Mouse (Mus musculus): Measurements from ENCODE around the gene Oasl1. TPM values are rescaled to one million over a fixed set of nuclear protein-coding genes. Genes with fewer than 3 reads are reported as not detected.
"Not testable (repeated sequence)": the region's sequence is repeated elsewhere in the genome, so short reads cannot be mapped to it uniquely, and the experiment has no call there.

Oasl1 gene
- total RNA-seq, 4 experiments from 2014 or later: 0.35 to 0.68 TPM; not detected in 2

GRCm38 (mm10) chr5:114926153-114926684 is 3.2 kb downstream of the Oasl1 start:
- DNase-seq (ENCODE audit: low spot score in 2 of 2): no peak

DNA sequence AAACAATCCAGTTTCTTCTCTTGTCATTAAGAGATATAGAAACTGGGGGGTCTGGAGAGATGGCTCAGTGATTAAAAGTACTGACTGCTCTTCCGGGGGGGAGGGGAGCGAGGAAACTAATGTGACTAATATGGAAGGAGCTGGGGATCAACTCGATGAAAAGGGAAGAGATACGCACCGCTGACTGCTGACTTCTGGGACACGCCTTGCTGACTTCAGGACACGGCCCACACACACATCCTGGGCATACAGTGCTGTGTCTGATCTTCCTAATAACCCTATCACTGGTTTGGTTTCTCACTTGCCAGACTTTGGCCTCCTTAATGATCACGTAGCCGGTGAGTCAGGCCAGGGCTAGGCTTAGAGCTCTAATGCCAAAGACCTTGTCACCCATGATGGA is 3.7 kb downstream of the Oasl1 start:
- DNase-seq (ENCODE audit: low spot score in 2 of 2): no peak

DNA sequence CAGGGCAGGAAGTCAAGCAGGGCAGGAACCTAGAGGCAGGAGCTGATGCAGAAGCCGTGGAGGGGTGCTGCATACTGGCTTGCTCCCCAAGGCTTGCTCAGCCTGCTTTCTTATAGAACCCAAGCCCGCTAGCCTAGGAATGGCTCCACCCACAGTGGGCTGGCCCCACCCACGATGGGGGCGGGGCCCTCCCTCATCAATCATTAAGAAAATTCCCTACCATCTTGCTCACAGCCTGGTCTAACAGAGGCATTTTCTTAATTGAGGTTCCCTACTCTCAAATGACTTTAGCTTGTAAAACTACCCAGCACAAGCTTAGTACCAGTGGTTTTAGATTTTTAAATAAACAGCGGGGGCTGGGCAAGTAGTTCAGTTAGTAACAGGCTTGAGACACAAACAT is 8.6 kb downstream of the Oasl1 start:
- DNase-seq (ENCODE audit: low spot score in 2 of 2): no peak

DNA sequence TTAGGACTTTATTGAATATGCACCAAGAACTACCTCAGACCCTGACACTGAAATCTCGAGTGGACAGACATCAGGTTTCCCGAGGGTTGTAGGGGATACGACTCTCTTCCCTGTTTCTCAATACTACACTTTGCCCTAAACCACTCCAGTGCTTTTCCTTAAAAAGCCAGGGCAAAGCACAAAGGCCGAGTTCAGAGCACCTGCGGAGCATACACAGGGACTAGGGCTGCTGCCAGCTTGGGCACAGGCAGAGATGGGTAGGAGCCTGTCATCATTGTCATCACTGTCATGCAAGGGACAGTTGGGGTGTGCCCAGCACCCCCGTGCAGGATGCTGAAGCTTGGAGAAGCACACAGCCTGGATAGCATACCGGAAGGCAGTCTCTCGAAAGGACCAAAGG is 10.2 kb downstream of the Oasl1 start:
- DNase-seq (ENCODE audit: low spot score in 2 of 2): no peak

- no peak for DNase-seq (ENCODE audit: low spot score in 2 of 2)
Observed at GRCm38 (mm10) chr5:114935838-114936237, 12.8 kb downstream of the Oasl1 start.

DNA sequence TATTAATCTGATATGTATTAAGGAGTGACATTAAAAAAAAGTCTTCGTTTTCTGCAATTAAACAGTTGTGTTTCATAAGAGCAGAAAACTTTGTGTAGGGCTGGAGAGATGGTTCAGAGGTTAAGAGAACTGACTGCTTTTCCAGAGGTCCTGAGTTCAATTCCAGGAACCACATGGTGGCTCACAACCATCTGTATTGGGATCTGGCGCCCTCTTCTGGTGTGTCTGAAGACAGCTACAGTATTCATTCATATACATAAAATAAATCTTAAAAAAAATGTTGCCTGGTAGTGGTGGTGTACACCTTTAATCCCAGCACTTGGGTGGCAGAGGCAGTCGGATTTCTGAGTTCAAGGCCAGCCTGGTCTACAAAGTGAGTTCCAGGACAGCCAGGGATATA is 18.1 kb downstream of the Oasl1 start:
- DNase-seq (ENCODE audit: low spot score in 2 of 2): not testable (repeated sequence)

DNA sequence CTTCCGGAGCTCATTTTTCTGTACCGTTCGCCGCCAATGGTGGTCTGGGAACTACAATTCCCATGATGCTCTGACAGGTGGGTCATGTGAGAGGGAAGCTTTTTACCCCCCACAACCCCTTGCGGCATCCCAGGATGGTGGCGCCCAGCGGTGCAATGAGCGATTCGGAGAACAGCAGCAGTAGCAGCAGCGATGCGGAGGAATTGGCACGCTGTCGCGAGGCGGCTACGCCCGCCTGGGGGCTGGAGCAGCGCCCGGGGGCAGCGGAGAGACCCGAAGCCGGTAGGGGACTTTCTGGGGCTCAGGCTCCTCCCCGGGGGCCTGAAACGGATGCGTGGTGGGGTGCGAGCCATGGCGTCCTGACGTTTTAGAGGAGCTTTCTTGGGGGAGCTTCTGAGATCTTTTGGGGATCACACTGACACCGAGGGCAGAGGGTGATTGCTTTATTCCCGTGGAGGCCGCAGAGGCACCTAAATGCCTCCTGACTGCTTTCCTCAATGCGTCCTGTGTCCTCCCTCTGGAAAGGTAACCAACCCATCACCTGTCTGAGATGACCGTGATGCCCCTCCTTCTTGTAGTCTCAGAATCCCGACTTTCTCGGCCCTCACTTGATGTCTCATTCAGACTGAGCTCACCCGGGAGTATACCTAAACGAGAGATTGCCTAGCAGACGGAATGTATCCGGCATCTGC is 19.2 kb downstream of the Oasl1 start, which contains the start of gene 2210016L21Rik:
2210016L21Rik (plus strand) TSS at position 85 of the 692 bp plus-strand sequence.
- peak; percentile 71 to 83 for DNase-seq (ENCODE audit: low spot score in 2 of 2)

- DNase-seq (ENCODE audit: low spot score in 2 of 2): no peak
Observed at GRCm38 (mm10) chr5:114942766-114943130, 19.7 kb downstream of the Oasl1 start.

DNA sequence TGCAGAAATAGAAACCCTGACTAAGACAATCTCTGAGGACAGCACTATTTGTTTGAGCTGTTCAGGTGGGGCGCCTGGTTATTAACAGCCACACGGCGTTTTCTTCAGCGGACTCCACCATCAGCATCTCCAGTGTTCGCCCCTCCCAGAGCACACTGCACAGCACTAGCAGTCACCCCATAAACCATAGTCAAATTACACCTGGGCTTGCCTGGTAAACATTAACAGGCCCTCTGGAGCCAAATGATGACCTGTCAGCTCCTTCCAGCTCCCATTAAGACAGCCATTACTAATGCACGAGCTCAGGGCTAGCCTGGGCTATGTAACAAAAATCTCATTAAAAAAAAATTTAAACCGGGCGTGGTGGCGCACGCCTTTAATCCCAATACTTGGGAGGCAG is 22.0 kb downstream of the Oasl1 start:
- DNase-seq (ENCODE audit: low spot score in 2 of 2): no peak

GRCm38 (mm10) chr5:114948891-114949290 is 25.9 kb downstream of the Oasl1 start:
- no peak for DNase-seq (ENCODE audit: low spot score in 2 of 2)

DNA sequence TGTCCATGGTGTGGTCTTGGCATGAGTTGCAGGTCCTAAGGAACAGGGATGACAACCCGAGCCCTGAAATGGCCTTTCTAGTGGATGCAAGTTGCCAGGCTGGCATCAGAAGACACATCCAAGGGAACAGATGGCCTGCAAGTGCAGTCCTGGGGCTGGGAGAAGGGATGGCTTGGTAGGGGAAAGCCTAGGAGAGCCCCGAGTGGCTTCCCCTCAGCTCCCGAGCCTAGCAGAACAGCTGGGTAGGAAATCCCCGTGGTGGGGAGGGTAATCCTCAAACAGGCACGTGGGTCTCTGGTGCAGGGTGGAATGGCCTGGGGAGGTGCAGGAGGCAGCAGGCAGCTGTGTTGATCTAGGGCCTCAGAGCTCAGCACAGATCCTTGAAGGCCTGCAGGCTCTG is 26.3 kb downstream of the Oasl1 start:
- no peak for DNase-seq (ENCODE audit: low spot score in 2 of 2)

DNA sequence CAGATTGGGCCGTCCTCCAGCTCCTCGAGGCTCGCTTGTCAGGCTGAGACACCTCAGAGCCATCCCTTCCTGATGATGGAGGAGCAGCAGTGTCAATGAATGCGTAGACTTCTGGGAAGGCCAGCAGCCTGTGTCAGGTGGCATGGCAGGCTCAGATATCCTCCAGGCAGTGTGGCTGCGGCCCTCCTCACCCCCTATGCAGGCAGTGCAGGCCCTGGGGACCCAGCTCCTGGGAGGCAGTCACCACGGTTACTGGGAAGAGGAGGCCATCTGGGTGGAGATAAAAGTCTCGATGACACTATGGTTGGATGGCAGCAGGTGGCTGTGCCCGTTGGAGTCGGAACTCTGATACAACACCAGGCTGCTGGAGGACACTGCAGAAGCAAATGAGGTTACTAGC is 26.8 kb downstream of the Oasl1 start:
- no peak for DNase-seq (ENCODE audit: low spot score in 2 of 2)

DNA sequence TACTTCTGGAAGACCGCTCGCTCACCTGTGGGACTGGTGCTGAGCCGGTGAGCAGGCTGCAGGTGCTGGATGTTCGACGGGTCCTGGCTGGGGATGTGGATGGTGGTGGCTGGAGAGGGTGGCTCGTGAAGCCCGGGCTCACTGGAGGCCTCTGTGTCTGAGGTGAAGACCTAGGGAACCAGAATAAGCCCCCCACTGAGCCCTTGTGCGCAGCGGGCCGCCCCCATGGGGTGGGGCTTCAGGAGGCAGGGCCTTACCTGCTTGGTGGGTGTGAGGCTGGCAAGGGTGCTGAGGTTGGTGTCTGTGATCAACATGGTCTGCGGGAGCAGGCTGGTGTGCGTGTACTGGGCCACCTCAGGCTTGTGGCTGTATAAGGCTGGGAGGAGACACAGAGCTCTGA is 27.6 kb downstream of the Oasl1 start:
- no peak for DNase-seq (ENCODE audit: low spot score in 2 of 2)

GRCm38 (mm10) chr5:114951279-114951880 is 28.3 kb downstream of the Oasl1 start:
- DNase-seq (ENCODE audit: low spot score in 2 of 2): no peak

- DNase-seq (ENCODE audit: low spot score in 2 of 2): no peak
Observed at GRCm38 (mm10) chr5:114953326-114953725, 30.3 kb downstream of the Oasl1 start.

DNA sequence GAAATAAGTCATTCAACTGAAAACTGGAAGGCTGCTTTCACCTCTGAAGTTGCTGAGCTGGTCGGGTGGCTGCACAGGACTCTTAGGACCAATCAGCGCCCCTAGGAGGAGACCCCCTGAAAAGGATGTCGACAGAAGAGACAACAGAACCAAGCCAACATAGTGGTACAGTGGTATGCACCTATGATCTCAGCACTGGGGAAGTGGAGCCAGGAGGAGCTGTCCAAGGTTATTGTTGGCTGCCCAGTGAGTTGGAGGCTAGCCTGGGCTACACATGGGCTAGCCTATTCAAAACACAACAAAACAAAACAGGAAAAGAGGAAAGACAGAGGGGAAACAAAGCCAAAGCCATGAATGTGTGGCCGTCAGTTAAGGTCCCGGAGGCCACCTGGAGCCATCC is 35.0 kb downstream of the Oasl1 start:
- DNase-seq (ENCODE audit: low spot score in 2 of 2): no peak

GRCm38 (mm10) chr5:114961590-114962360 is 38.7 kb downstream of the Oasl1 start:
- DNase-seq (ENCODE audit: low spot score in 2 of 2): no peak

DNA sequence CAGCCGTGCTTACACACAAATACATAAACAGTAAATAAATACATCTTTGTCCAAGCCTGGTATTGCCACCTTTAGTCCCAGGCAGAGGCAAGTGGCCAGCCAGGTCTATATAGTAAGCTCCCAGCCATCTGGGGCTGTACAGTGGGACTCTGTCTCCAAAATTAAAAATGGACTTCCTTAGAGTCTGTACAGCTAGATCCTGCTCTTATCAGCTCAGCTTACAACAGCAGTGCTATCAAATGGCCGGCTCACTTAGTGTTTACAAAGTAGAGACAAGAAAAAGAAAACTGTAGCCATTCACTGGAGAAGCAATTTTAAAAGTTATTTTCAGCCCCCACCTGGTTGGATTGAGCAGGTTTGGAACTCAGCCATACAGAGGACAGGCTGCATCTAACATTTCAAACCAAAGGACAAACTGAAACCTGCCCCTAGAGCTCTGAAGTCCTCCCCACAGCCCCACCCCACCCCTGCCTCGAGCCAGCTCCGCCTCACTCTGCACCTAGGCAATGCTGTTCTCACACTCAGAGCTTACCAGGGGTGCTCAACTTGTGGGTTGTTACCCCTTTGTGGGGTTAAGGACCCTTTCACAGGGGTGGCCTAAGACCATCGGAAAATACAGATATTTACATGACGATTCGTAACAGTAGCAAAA is 41.4 kb downstream of the Oasl1 start:
- DNase-seq (ENCODE audit: low spot score in 2 of 2): no peak

DNA sequence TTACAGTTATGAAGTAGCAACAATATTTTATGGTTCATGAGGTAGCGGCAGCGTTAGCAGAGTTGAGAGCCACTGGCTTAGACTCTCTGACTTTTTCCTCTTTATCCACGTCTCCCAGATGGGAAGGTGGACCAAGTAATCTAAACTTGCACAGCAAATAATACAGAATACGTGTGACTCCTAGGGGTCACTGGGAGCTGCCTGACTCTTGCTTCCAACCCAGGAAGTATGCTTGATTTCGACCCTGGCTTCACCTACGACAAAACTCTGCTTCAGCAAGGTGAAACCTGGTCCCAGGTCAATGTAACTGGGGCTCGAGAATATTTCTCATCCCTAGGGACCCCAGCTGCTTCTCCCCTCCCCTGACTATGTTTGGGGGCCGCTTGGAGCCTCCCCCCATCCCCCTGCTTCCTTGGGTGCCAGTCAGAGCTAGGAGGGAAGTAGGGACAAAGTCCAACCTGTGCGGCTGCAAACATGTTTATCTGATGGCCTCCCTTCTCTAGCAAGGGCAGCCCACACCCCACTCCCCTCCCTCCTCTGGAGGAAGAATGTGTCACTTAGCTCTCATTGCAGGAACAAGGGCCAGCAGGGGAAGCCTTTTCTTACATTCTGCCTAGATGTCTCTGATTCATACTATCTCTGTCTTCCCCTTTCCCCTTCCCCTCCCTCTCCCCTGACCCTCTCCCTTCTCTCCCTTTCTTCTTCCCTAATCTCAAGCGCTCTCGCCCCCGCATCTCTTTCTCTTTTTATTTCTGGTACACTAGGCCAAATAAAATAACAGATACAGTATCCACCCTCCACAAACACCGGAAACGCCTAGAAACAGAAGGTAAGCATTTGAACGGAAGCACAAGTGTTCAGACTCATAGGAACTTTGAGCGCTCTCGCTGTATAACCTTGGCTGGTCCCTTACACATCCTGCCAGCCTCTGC is 42.2 kb downstream of the Oasl1 start:
- no peak for DNase-seq (ENCODE audit: low spot score in 2 of 2)

- no peak for DNase-seq (ENCODE audit: low spot score in 2 of 2)
Observed at GRCm38 (mm10) chr5:114967523-114968268, 44.7 kb downstream of the Oasl1 start.

Data from left cerebral cortex, adult 8-10 months (tissue).